8 mouse cellular contexts compared by ENCODE assay signal in genomic region chr7:28014445-28014810, GRCm38 (mm10). TPM values are rescaled to one million over a fixed set of nuclear protein-coding genes. Genes with fewer than 3 reads are reported as not detected.
DNase-seq lines count a peak whose midpoint lies in the region; ATAC-seq and TF ChIP-seq lines count a peak whose summit lies in the region.

No protein-coding gene starts in this region.

- H3K36me3 ChIP-seq in heart, embryonic 11.5 days (ENCODE audit: control insufficient read depth, insufficient read depth, low read length) = 0 out of 2 replicates have a peak, but pooled peaks cover 2% of the 10 kb centered on the region
- H3K36me3 ChIP-seq in ES-Bruce4 (ENCODE audit: control insufficient read depth, insufficient read depth, low read length, poor library complexity, severe bottlenecking) (peaks cover 6% of the 10 kb centered on the region), macrophage (ENCODE audit: inconsistent target) (no peaks in the 10 kb centered on the region)
- no peaks in the 10 kb centered on the region; the same call in 1 of the 2 replicates for H3K36me3 ChIP-seq in forebrain, postnatal 0 days (ENCODE audit: insufficient read depth)

- no peak for TF ChIP-seq POLR2A in ES-Bruce4 (IDR thresholded peaks at IDR 0.05; ENCODE audit: insufficient read depth, low read length)

- no peak for TF ChIP-seq EP300 in ES-Bruce4 (IDR thresholded peaks at IDR 0.05; ENCODE audit: insufficient read depth, low read depth, low read length)

- peaks cover 4% of the 10 kb centered on the region; the same call in 1 of the 2 replicates for H3K4me1 ChIP-seq in heart, embryonic 11.5 days (ENCODE audit: control insufficient read depth, insufficient read depth, low read length)
- no peaks in the 10 kb centered on the region for H3K4me1 ChIP-seq in ES-Bruce4 (ENCODE audit: control insufficient read depth, insufficient read depth, low read length)
- H3K4me1 ChIP-seq in forebrain, postnatal 0 days (ENCODE audit: insufficient read depth) = no peaks in the 10 kb centered on the region

- no peaks in the 10 kb centered on the region for H3K27me3 ChIP-seq in heart, embryonic 11.5 days (ENCODE audit: control insufficient read depth, insufficient read depth, low read length)
- H3K27me3 ChIP-seq in ES-Bruce4 (ENCODE audit: control insufficient read depth, insufficient read depth, low read length, poor library complexity, severe bottlenecking) = no peaks in the 10 kb centered on the region
- H3K27me3 ChIP-seq in forebrain, postnatal 0 days (ENCODE audit: insufficient read depth, low read length) = no peaks in the 10 kb centered on the region

- no peaks in the 10 kb centered on the region for H3K9me3 ChIP-seq in heart, embryonic 11.5 days (replicated peaks; ENCODE audit: control insufficient read depth, low read length)
- no peaks in the 10 kb centered on the region for H3K9me3 ChIP-seq in ES-Bruce4 (replicated peaks; ENCODE audit: control insufficient read depth, insufficient read depth, low read length, poor library complexity, severe bottlenecking)
- no peaks in the 10 kb centered on the region for H3K9me3 ChIP-seq in forebrain, postnatal 0 days (ENCODE audit: low read length)

- peak; percentile 49; the same call in 1 of the 2 replicates for ATAC-seq in heart, embryonic 11.5 days (replicated peaks; ENCODE audit: insufficient number of reproducible peaks, low FRiP score, low TSS enrichment)
- peak; percentile 14; the same call in 1 of the 2 replicates for ATAC-seq in forebrain, postnatal 0 days
- ATAC-seq in granulocyte monocyte progenitor cell, adult 5-6 weeks (replicated peaks; ENCODE audit: poor library complexity, severe bottlenecking) = no peak

- H3K4me3 ChIP-seq in heart, embryonic 11.5 days (ENCODE audit: low read depth, low read length) = peak overlapping the region; percentile 60
- H3K4me3 ChIP-seq in ES-Bruce4 (ENCODE audit: low read depth, low read length) = peak overlapping the region; percentile 76
- H3K4me3 ChIP-seq in forebrain, postnatal 0 days (ENCODE audit: low read depth, low read length) = peak overlapping the region; percentile 56
- peak overlapping the region; percentile 93 for H3K4me3 ChIP-seq in macrophage (ENCODE audit: inconsistent target)

- H3K4me2 ChIP-seq in heart, embryonic 11.5 days = peak overlapping the region; percentile 90
- H3K4me2 ChIP-seq in forebrain, postnatal 0 days (ENCODE audit: low read depth) = peak overlapping the region; percentile 60

- TF ChIP-seq CTCF in ES-Bruce4 (IDR thresholded peaks at IDR 0.05; ENCODE audit: low read depth, low read length) = no peak
- no peak for TF ChIP-seq CTCF in forebrain, postnatal 0 days (IDR thresholded peaks at IDR 0.05; ENCODE audit: low read depth)

- intact Hi-C loops in heart, postnatal 25 days (cut with DNase I) = no loop called here

- H3K9ac ChIP-seq in heart, embryonic 11.5 days (ENCODE audit: low read depth, low read length) = peak overlapping the region; percentile 78
- peak overlapping the region; percentile 61 for H3K9ac ChIP-seq in ES-Bruce4 (ENCODE audit: low read depth, poor library complexity, severe bottlenecking)
- peak overlapping the region; percentile 64 for H3K9ac ChIP-seq in forebrain, postnatal 0 days

- 25% methylated on average over 7 of the region's 7 CpGs for WGBS in heart, embryonic 11.5 days (ENCODE audit: insufficient replicate concordance)
- 20% methylated on average over 7 of the region's 7 CpGs for WGBS in forebrain, postnatal 0 days
- 25% methylated on average over 7 of the region's 7 CpGs for WGBS in macrophage (ENCODE audit: missing documents)

- no peak overlapping the region for H3K27ac ChIP-seq in heart, embryonic 11.5 days (ENCODE audit: low read depth, low read length)
- H3K27ac ChIP-seq in ES-Bruce4 (ENCODE audit: insufficient read depth, low read length) = no peak overlapping the region
- no peak overlapping the region for H3K27ac ChIP-seq in forebrain, postnatal 0 days (ENCODE audit: low read depth, low read length)
- peak overlapping the region; percentile 24; the same call in 1 of the 2 replicates for H3K27ac ChIP-seq in macrophage

- peaks cover 9% of the 10 kb centered on the region; the same call in 1 of the 2 replicates for H3K79me2 ChIP-seq in macrophage (ENCODE audit: inconsistent target)

- DNase-seq in heart, postnatal 25 days (ENCODE audit: low spot score) = no peak
- DNase-seq in forebrain, postnatal 0 days = no peak
- no peak for DNase-seq in frontal cortex, postnatal 25 days (ENCODE audit: low spot score in 2 of 2)
- no peak for DNase-seq in urinary bladder, postnatal 36 days (ENCODE audit: low spot score in 2 of 2)

RNA-seq across cellular contexts. Expression of gene Zfp850, which starts 0.5 kb away (rescaled TPM):
- 2.7 and 5.4 TPM in 2 replicates for polyA plus RNA-seq in heart, embryonic 11.5 days (2014; fragmentation: Nextera tagmentation; extraction: Ambion mirVana)
- total RNA-seq in heart, postnatal 25 days (2021) = under 1 TPM; 0.75 to 0.94 TPM
- polyA plus RNA-seq in ES-Bruce4 (2011; ENCODE audit: insufficient read depth, insufficient read length, low read depth, missing spikeins) (15.3 and 16.4 TPM in 2 replicates), macrophage (2018) (0.95 to 1.2 TPM (median 0.97 TPM) in 3 replicates)
- 9.5 and 14.2 TPM in 2 replicates for total RNA-seq in forebrain, postnatal 0 days (2014; rRNA removed)
- 3.8 and 4.0 TPM in 2 replicates for polyA plus RNA-seq in forebrain, postnatal 0 days (2015; fragmentation: Nextera tagmentation; extraction: Ambion mirVana)
- 1 to 10 TPM in 15 of 26 experiments, under 1 TPM in 11; 0.21 to 4.9 (median 1.2) TPM for total RNA-seq in macrophage (2018; cell fraction: chromatin; rRNA removed)
- 1 to 10 TPM in 15 of 26 experiments, under 1 TPM in 11; 0.29 to 2.0 (median 1.2) TPM for total RNA-seq in macrophage (2018; cell fraction: cytosol; rRNA removed)
- total RNA-seq in macrophage (2018; cell fraction: nucleus; rRNA removed) = 1 to 10 TPM in 13 of 26 experiments, under 1 TPM in 13; 0.24 to 4.6 (median 1.0) TPM
- total RNA-seq in granulocyte monocyte progenitor cell, adult 5-6 weeks (2014; fragmentation: Nextera tagmentation) = 3.1 and 4.8 TPM in 2 replicates
- total RNA-seq in granulocyte monocyte progenitor cell, adult 5-6 weeks (2017) = 11.9 and 12.2 TPM in 2 replicates

RNA-seq across cellular contexts. Expression of gene Zfp780b, which starts 35.5 kb away (rescaled TPM):
- 11.8 and 13.8 TPM in 2 replicates for polyA plus RNA-seq in heart, embryonic 11.5 days (2014; fragmentation: Nextera tagmentation; extraction: Ambion mirVana)
- 1 to 10 TPM; 7.3 to 8.7 TPM for total RNA-seq in heart, postnatal 25 days (2021)
- 19.9 and 21.3 TPM in 2 replicates for polyA plus RNA-seq in ES-Bruce4 (2011; ENCODE audit: insufficient read depth, insufficient read length, low read depth, missing spikeins)
- 28.8 and 32.2 TPM in 2 replicates for total RNA-seq in forebrain, postnatal 0 days (2014; rRNA removed)
- polyA plus RNA-seq in forebrain, postnatal 0 days (2015; fragmentation: Nextera tagmentation; extraction: Ambion mirVana) = 12.9 and 19.9 TPM in 2 replicates
- total RNA-seq in macrophage (2018; cell fraction: chromatin; rRNA removed) = 10 to 100 TPM in 25 of 26 experiments, 1 to 10 TPM in 1; 8.5 to 74.4 (median 32.7) TPM
- total RNA-seq in macrophage (2018; cell fraction: cytosol; rRNA removed) = 10 to 100 TPM in 4 of 26 experiments, 1 to 10 TPM in 22; 1.8 to 13.2 (median 8.5) TPM
- total RNA-seq in macrophage (2018; cell fraction: nucleus; rRNA removed) = 10 to 100 TPM in 18 of 26 experiments, 1 to 10 TPM in 8; 4.6 to 47.8 (median 15.9) TPM
- polyA plus RNA-seq in macrophage (2018) = 6.2 to 8.0 TPM (median 7.8 TPM) in 3 replicates
- 17.2 and 18.2 TPM in 2 replicates for total RNA-seq in granulocyte monocyte progenitor cell, adult 5-6 weeks (2014; fragmentation: Nextera tagmentation)
- 7.8 and 12.0 TPM in 2 replicates for total RNA-seq in granulocyte monocyte progenitor cell, adult 5-6 weeks (2017)

RNA-seq across cellular contexts. Expression of gene Psmc4, which starts 35.5 kb away (rescaled TPM):
- polyA plus RNA-seq in heart, embryonic 11.5 days (2014; fragmentation: Nextera tagmentation; extraction: Ambion mirVana) = 276 and 283 TPM in 2 replicates
- total RNA-seq in heart, postnatal 25 days (2021) = 10 to 100 TPM; 86.9 to 94.6 TPM
- 134 and 143 TPM in 2 replicates for polyA plus RNA-seq in ES-Bruce4 (2011; ENCODE audit: insufficient read depth, insufficient read length, low read depth, missing spikeins)
- total RNA-seq in forebrain, postnatal 0 days (2014; rRNA removed) = 200 and 233 TPM in 2 replicates
- polyA plus RNA-seq in forebrain, postnatal 0 days (2015; fragmentation: Nextera tagmentation; extraction: Ambion mirVana) = 265 and 268 TPM in 2 replicates
- total RNA-seq in macrophage (2018; cell fraction: chromatin; rRNA removed) = 100 to 1,000 TPM in 12 of 26 experiments, 10 to 100 TPM in 14; 39.6 to 128 (median 98.3) TPM
- 100 to 1,000 TPM in 11 of 26 experiments, 10 to 100 TPM in 15; 74.7 to 132 (median 97.7) TPM for total RNA-seq in macrophage (2018; cell fraction: cytosol; rRNA removed)
- 10 to 100 TPM; 37.0 to 95.5 (median 69.4) TPM for total RNA-seq in macrophage (2018; cell fraction: nucleus; rRNA removed)
- 88.3 to 136 TPM (median 104 TPM) in 3 replicates for polyA plus RNA-seq in macrophage (2018)
- total RNA-seq in granulocyte monocyte progenitor cell, adult 5-6 weeks (2014; fragmentation: Nextera tagmentation) = 151 and 161 TPM in 2 replicates
- total RNA-seq in granulocyte monocyte progenitor cell, adult 5-6 weeks (2017) = 165 and 198 TPM in 2 replicates

RNA-seq across cellular contexts. Expression of gene Fcgbp, which starts 56.6 kb away (rescaled TPM):
- polyA plus RNA-seq in heart, embryonic 11.5 days (2014; fragmentation: Nextera tagmentation; extraction: Ambion mirVana) = 0.24 TPM in 1 of 2 replicates, not detected in the other
- total RNA-seq in heart, postnatal 25 days (2021) = not detected
- polyA plus RNA-seq in ES-Bruce4 (2011; ENCODE audit: insufficient read depth, insufficient read length, low read depth, missing spikeins) (0.84 and 1.2 TPM in 2 replicates), macrophage (2018) (not detected in 3 replicates)
- 0.57 and 0.62 TPM in 2 replicates for total RNA-seq in forebrain, postnatal 0 days (2014; rRNA removed)
- polyA plus RNA-seq in forebrain, postnatal 0 days (2015; fragmentation: Nextera tagmentation; extraction: Ambion mirVana) = 0.45 and 0.52 TPM in 2 replicates
- under 1 TPM in 1 of 26 experiments, not detected in 25; 0.16 TPM for total RNA-seq in macrophage (2018; cell fraction: chromatin; rRNA removed)
- total RNA-seq in macrophage (2018; cell fraction: cytosol; rRNA removed) = under 1 TPM in 1 of 26 experiments, not detected in 25; 0.04 TPM
- not detected for total RNA-seq in macrophage (2018; cell fraction: nucleus; rRNA removed)
- not detected in 2 replicates for total RNA-seq in granulocyte monocyte progenitor cell, adult 5-6 weeks (2014; fragmentation: Nextera tagmentation)
- total RNA-seq in granulocyte monocyte progenitor cell, adult 5-6 weeks (2017) = not detected in 2 replicates
